Mouse (Mus musculus) limb, embryonic 14.5 days (tissue): Measurements from ENCODE around the gene Slc11a1. TPM values are rescaled to one million over a fixed set of nuclear protein-coding genes. Genes with fewer than 3 reads are reported as not detected.

ENCODE experiments used
- ATAC-seq: fragments of 200-750 bp; cut with Nextera tagmentation; 2 replicates; pipeline ENCODE4 v1.8.0; 2017; ENCODE audit warnings: low read depth, moderate number of reproducible peaks, moderate TSS enrichment; ENCODE audit not compliant: low FRiP score
- DNase-seq: peaks from one replicate; pipeline ENCODE4 v3.0.0-alpha.2; 2015; ENCODE audit warnings: low spot score
- H3K27ac ChIP-seq: fragments of 300-500 bp; sonication (generic); replicated peaks from 2 replicates; pipeline ENCODE4 v1.5.1; 2014; ENCODE audit warnings: low read depth, mild to moderate bottlenecking, low read length, moderate library complexity, mixed read lengths
- H3K27me3 ChIP-seq: fragments of 300-500 bp; sonication (generic); 2 replicates; pipeline ENCODE4 v1.6.1; 2014; ENCODE audit warnings: low read length, mixed read lengths; ENCODE audit not compliant: control insufficient read depth, insufficient read depth
- H3K36me3 ChIP-seq: fragments of 300-500 bp; sonication (generic); 2 replicates; pipeline ENCODE4 v1.6.1; 2014; ENCODE audit warnings: mild to moderate bottlenecking, low read length, moderate library complexity, mixed read lengths; ENCODE audit not compliant: control insufficient read depth, insufficient read depth
- H3K4me1 ChIP-seq: fragments of 300-500 bp; sonication (generic); 2 replicates; pipeline ENCODE4 v1.6.1; 2014; ENCODE audit warnings: antibody characterized with exemption, low read length, mixed read lengths; ENCODE audit not compliant: control insufficient read depth, insufficient read depth
- H3K4me2 ChIP-seq: fragments of 300-500 bp; sonication (generic); replicated peaks from 2 replicates; pipeline ENCODE4 v1.6.1; 2014; ENCODE audit warnings: low read depth, mild to moderate bottlenecking, low read length, moderate library complexity; ENCODE audit not compliant: severe bottlenecking
- H3K4me3 ChIP-seq: fragments of 300-500 bp; sonication (generic); replicated peaks from 2 replicates; pipeline ENCODE4 v1.5.1; 2014; ENCODE audit warnings: low read length
- H3K9ac ChIP-seq: fragments of 300-500 bp; sonication (generic); 2 replicates; pipeline ENCODE4 v1.6.1; 2014; ENCODE audit warnings: mild to moderate bottlenecking, low read depth, low read length, moderate library complexity; ENCODE audit not compliant: severe bottlenecking
- H3K9me3 ChIP-seq: fragments of 300-500 bp; sonication (generic); 2 replicates; pipeline ENCODE4 v1.6.1; 2016; ENCODE audit warnings: low read length; ENCODE audit not compliant: control insufficient read depth
- POLR2A ChIP-seq: fragments of 200-500 bp; IDR thresholded peaks from 2 replicates; pipeline ENCODE4 v1.8.0; 2012; ENCODE audit warnings: inconsistent platforms, mild to moderate bottlenecking, moderate library complexity, borderline replicate concordance; ENCODE audit not compliant: insufficient read depth, insufficient read length; ENCODE audit errors: extremely low read depth
- WGBS: fragments of 180-500 bp; shearing (Covaris S2); extraction: QIAGEN DNeasy Blood & Tissue Kit; methylation state at CpG from one replicate; pipeline ENCODE4 v1.1.7; 2014; 5-methylcytosine and 5-hydroxymethylcytosine counted together
- polyA plus RNA-seq, 2 experiments: library from polyadenylated mRNA; depleted of rRNA in 1 of 2; stranded (reverse) in 1 of 2; unstranded in 1 of 2; fragments of >200 nt; fragmentation: Nextera tagmentation in 1 of 2; extraction: Ambion mirVana in 1 of 2; gene quantifications; 2 replicates each; pipeline versions ENCODE4 v1.2.1 to v1.2.3; 2012 to 2014

The Slc11a1 gene
- polyA plus RNA-seq, 2 experiments: 3.2 to 8.0 TPM

GRCm38 (mm10) chr1:74383385-74383784, 8.4 kb downstream of the Slc11a1 start:
- Histone ChIP-seq H3K27me3 (no peaks in the 10 kb centered on the region), H3K9ac (no peak overlapping the region), H3K9me3 (no peaks in the 10 kb centered on the region), H3K27ac (no peak overlapping the region), H3K36me3 (no peaks in the 10 kb centered on the region), H3K4me2 (no peak overlapping the region), H3K4me3 (no peak overlapping the region), H3K4me1 (peaks cover 8% of the 10 kb centered on the region; the same call in 1 of the 2 replicates)
- ATAC-seq (no peak), DNase-seq (no peak)
- 84% methylated on average over 13 of the region's 13 CpGs for WGBS
- TF ChIP-seq POLR2A: no peak

GRCm38 (mm10) chr1:74384525-74384924, 9.5 kb downstream of the Slc11a1 start:
- H3K27ac ChIP-seq: no peak overlapping the region
- H3K9ac ChIP-seq: no peak overlapping the region
- no peak overlapping the region for H3K4me2 ChIP-seq
- no peaks in the 10 kb centered on the region for H3K9me3 ChIP-seq
- no peak for TF ChIP-seq POLR2A
- WGBS: 85% methylated on average over 8 of the region's 8 CpGs
- no peak overlapping the region for H3K4me3 ChIP-seq
- DNase-seq (no peak), ATAC-seq (no peak)
- H3K27me3 ChIP-seq: no peaks in the 10 kb centered on the region
- H3K4me1 ChIP-seq: peaks cover 8% of the 10 kb centered on the region
- H3K36me3 ChIP-seq: no peaks in the 10 kb centered on the region

- DNase-seq: no peak
- Histone ChIP-seq H3K4me3 (no peak overlapping the region), H3K9ac (no peak overlapping the region), H3K27ac (no peak overlapping the region), H3K9me3 (no peaks in the 10 kb centered on the region), H3K4me1 (peaks cover 8% of the 10 kb centered on the region), H3K27me3 (no peaks in the 10 kb centered on the region), H3K36me3 (no peaks in the 10 kb centered on the region), H3K4me2 (no peak overlapping the region)
- 93% methylated on average over 10 of the region's 10 CpGs for WGBS
- TF ChIP-seq POLR2A: no peak
- ATAC-seq: no peak
Observed at GRCm38 (mm10) chr1:74385064-74385463, 10.1 kb downstream of the Slc11a1 start.

GRCm38 (mm10) chr1:74385531-74385930, 10.5 kb downstream of the Slc11a1 start:
- H3K9me3 ChIP-seq: no peaks in the 10 kb centered on the region
- ATAC-seq: no peak
- no peaks in the 10 kb centered on the region for H3K27me3 ChIP-seq
- no peak overlapping the region for H3K9ac ChIP-seq
- 89% methylated on average over 8 of the region's 8 CpGs for WGBS
- DNase-seq: no peak
- no peaks in the 10 kb centered on the region for H3K36me3 ChIP-seq
- no peak for TF ChIP-seq POLR2A
- H3K4me2 ChIP-seq: no peak overlapping the region
- no peak overlapping the region for H3K4me3 ChIP-seq
- H3K4me1 ChIP-seq: peaks cover 9% of the 10 kb centered on the region
- no peak overlapping the region for H3K27ac ChIP-seq

- Histone ChIP-seq H3K4me1 (peaks cover 12% of the 10 kb centered on the region), H3K27ac (peak overlapping the region; percentile 98), H3K4me3 (peak overlapping the region; percentile 51), H3K27me3 (no peaks in the 10 kb centered on the region), H3K9me3 (no peaks in the 10 kb centered on the region), H3K9ac (peak overlapping the region; percentile 62), H3K36me3 (no peaks in the 10 kb centered on the region), H3K4me2 (peak overlapping the region; percentile 66)
- TF ChIP-seq POLR2A: no peak
- WGBS: 44% methylated on average over 7 of the region's 10 CpGs
- no peak for ATAC-seq
- DNase-seq: no peak
Observed at GRCm38 (mm10) chr1:74386363-74386713, 11.3 kb downstream of the Slc11a1 start.

- peak; percentile 98 for DNase-seq
- H3K36me3 ChIP-seq: no peaks in the 10 kb centered on the region
- no peaks in the 10 kb centered on the region for H3K27me3 ChIP-seq
- 0 out of 2 replicates have a peak, but pooled peaks have one; percentile 45 for TF ChIP-seq POLR2A
- peak overlapping the region; percentile 62 for H3K9ac ChIP-seq
- H3K4me1 ChIP-seq: peaks cover 12% of the 10 kb centered on the region
- under 1% methylated on average over 26 of the region's 26 CpGs for WGBS
- H3K9me3 ChIP-seq: no peaks in the 10 kb centered on the region
- peak overlapping the region; percentile 98 for H3K27ac ChIP-seq
- H3K4me2 ChIP-seq: peak overlapping the region; percentile 66
- ATAC-seq: peak; percentile 89
- peak overlapping the region; percentile 51 for H3K4me3 ChIP-seq
Observed at GRCm38 (mm10) chr1:74386714-74387385, 11.9 kb downstream of the Slc11a1 start.
